Mouse (Mus musculus) cortical plate, adult 2 months (tissue): Measurements from ENCODE around the gene Gm20532.
A peak's percentile ranks its signal among the peaks of the same experiment; 100 is the strongest.

Source experiments
- CTCF ChIP-seq: fragments of 200-500 bp; IDR thresholded peaks from 2 replicates; pipeline ENCODE4 v1.5.1; 2011; ENCODE audit warnings: mild to moderate bottlenecking, control low read depth, low read length; ENCODE audit not compliant: insufficient read depth; ENCODE audit errors: extremely low read depth
- POLR2A ChIP-seq: fragments of 200-500 bp; IDR thresholded peaks from 2 replicates; pipeline ENCODE4 v1.6.1; 2011; ENCODE audit warnings: mild to moderate bottlenecking, low read length, control low read depth; ENCODE audit not compliant: insufficient read depth; ENCODE audit errors: extremely low read depth

DNA sequence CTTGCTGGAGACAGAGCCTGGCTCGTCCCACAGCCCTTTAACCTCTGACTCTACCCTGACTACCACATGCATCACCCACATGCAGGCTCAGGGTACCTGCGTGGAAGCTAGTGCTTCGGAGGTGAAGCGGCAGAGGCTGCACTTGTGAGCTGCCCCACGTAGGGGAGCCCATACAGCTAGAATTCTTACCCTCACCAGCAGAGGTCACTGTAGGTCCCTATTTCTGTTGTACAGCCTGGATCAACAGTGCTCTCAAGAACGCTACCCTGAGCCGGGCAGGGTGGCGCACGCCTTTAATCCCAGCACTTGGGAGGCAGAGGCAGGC is 7.5 kb downstream of the Gm20532 start:
- TF ChIP-seq CTCF (peak; percentile 43; the same call in 1 of the 2 replicates), POLR2A (no peak)
